Mouse (Mus musculus) Muller cell, postnatal 12 days (primary cell): ENCODE results near the gene Hdc.
"Not testable (repeated sequence)": the region's sequence is repeated elsewhere in the genome, so short reads cannot be mapped to it uniquely, and the experiment has no call there.

Experiments used
- DNase-seq: peaks from one replicate; pipeline ENCODE4 v3.0.0-alpha.2; 2015; ENCODE audit errors: inconsistent ontology term

The Hdc gene

GRCm38 (mm10) chr2:126619249-126619704 is at the start of gene Hdc:
Hdc (minus strand) TSS chr2:126619299.
- DNase-seq, result no peak

DNA sequence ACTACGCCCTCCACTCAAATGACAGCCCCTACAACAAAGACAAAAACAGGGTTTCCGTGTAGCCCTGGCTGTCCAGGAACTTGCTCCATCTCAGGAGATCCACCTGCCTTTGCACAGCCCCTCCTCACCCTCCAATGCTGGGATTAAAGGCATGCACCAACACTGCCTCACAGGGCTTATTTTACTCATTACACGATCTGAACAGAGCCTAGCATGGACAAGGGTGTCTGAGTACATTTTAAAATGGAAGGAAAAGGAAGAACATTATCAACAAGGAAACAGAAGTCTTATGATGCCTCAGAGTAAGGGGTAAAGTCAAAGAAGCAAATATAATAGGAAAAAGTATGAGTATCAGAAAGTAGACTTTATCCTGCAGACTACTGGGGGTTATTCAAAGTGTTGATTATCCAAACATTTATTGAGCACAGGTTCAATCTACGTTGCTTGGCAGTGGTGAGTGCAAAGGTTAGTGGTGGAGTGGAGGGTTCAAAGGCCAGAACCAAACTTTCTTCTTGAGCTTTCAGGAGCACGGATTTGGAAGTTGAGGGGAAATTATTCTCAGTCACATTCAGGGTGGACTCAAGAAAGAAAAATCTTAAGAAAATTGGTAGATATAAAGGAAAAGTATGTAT is 49.6 kb upstream of the Hdc start:
- DNase-seq, result no peak

GRCm38 (mm10) chr2:126665984-126666383 is 46.9 kb upstream of the Hdc start:
- no peak for DNase-seq

GRCm38 (mm10) chr2:126663481-126663880 is 44.4 kb upstream of the Hdc start:
- no peak for DNase-seq

DNA sequence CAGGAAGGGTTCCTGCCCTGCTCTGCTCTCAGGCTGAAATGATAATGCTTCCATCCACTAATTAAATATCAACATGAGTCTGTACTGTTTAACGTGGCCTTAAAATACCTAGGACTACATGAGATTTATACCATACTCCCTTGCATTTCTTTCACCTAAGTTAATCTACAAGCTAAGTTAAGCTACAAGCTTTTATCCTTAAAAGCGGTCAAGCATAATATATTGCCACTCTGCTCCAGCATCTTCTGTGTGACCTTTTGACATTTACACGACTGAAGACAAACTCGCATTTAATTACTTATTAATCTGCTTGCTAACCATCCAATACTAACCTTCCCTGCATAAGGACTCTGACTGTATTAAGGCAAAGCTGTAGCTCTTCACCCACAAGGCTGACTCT is 33.8 kb upstream of the Hdc start:
- DNase-seq, result no peak

DNA sequence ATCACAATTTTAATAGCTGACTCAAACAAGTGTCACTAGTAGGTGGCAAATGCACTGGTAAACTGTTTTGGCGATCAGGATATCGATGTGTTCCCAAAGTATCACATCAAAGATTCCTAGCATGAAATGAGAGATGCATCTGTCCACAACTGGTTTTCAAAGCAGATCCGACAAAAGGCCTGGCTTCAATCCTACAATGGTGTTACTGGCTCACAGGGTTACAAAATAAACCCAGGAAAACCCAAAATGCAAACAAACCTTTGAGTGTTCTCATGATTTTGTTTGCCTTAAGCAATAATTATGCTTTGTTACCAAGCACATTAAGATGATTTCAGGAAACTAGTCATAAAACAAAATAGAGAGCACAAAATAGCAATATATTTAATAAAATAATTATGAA is 28.7 kb upstream of the Hdc start:
- DNase-seq, result no peak

GRCm38 (mm10) chr2:126646461-126646860 is 27.4 kb upstream of the Hdc start:
- DNase-seq, result no peak

- DNase-seq, result no peak
Measured at GRCm38 (mm10) chr2:126644768-126645167, 25.7 kb upstream of the Hdc start.

DNA sequence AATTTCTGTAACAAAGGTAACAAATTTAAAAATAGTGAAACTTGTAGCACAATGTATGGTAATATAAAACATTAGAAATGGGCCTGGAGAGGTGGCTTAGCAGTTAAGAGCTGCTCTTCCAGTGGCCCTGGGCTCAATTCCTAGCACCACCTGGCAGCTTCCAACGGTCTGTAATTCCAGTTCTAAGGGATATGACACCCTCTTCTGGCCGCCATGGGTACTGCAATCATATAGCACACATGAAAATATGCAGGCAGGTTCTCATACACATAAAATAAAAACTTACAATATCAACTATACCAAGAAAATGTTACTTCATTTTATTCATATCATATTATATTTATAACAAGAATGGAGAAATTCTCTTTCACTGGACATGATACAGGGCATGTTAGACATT is 21.2 kb upstream of the Hdc start:
- no peak for DNase-seq

- DNase-seq, result no peak
Measured at GRCm38 (mm10) chr2:126635939-126636823, 17.1 kb upstream of the Hdc start.

DNA sequence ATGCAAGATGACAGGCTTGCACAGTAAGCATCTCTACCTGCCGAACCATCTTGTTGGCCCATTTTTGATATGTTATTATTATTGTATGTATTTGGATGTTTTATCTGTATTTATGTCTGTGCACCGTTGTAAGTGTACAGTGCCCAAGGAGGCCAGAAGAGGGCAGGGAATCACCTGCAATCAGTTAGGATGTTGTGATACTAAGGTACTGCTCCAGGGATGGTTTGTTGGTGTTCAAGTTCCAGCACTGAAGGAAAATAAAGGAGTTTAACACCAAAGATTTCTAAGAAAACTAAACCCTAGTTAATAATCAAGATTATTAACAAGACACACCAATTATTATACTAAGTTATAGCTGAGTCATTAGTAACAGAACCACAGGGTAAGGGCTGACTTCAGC is 14.1 kb upstream of the Hdc start:
- no peak for DNase-seq

GRCm38 (mm10) chr2:126628455-126628995 is 9.4 kb upstream of the Hdc start:
- no peak for DNase-seq

- DNase-seq, result no peak
Measured at GRCm38 (mm10) chr2:126623138-126623537, 4.0 kb upstream of the Hdc start.

DNA sequence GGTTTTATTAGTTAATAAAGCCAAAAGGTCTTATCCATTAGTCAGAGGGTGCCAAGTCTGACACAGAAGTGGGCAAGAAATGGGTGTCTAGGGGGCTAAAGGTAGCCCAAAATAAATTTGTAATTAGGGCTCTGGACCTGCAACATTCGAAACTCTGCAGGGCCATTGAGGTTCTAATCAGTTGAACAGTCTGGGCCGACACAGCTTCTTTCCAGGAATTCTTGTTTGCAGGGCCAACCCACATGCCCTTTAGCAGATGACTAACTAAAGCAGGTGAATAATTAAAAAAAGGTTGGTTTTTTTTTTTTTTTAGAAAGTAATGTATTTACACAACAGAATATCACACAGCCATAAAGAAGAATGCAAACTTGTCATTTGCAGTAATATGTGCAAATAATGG is 3.4 kb upstream of the Hdc start:
- DNase-seq, result no peak

GRCm38 (mm10) chr2:126618470-126619179 is 474 bp downstream of the Hdc start:
- DNase-seq, result no peak

DNA sequence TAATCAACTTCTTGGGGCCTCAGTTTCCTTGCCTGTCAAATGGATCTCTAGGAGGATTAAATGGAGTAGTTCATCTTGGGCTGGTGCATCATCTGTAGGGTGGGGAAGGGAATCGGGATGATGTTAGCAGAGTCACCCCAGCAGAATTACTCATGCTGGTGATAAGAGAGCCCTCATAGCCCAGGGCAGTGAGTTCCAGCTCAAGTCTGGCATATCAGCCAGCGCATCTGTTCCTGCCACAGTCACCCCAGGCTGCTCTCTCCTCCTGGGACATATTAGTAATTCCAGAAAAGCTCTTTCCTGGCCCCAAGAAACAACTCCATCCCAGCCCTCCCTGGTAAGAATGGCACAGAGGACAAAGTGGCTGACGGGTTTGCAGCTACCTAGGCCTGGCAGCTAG is 3.7 kb downstream of the Hdc start:
- no peak for DNase-seq

DNA sequence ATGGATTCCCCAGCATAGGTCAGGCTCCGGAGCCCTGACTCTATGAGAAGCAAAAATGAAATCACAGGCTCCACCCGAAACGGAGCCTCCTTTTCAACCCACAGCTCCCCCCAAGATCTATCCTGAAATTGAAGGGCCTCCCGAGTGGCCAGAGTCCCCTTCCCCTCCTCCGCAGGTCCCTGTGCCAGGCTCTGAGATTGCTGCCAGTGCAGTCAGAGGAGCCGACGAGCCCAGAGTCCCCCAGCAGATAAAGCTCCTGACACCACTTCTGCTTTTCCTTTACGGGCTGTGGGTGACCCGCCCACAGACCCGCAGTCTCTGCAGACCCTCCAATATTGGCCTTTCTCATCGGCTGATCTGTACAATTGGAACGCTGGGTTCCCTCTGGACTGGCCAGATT is 9.5 kb downstream of the Hdc start:
- not testable (repeated sequence) for DNase-seq

DNA sequence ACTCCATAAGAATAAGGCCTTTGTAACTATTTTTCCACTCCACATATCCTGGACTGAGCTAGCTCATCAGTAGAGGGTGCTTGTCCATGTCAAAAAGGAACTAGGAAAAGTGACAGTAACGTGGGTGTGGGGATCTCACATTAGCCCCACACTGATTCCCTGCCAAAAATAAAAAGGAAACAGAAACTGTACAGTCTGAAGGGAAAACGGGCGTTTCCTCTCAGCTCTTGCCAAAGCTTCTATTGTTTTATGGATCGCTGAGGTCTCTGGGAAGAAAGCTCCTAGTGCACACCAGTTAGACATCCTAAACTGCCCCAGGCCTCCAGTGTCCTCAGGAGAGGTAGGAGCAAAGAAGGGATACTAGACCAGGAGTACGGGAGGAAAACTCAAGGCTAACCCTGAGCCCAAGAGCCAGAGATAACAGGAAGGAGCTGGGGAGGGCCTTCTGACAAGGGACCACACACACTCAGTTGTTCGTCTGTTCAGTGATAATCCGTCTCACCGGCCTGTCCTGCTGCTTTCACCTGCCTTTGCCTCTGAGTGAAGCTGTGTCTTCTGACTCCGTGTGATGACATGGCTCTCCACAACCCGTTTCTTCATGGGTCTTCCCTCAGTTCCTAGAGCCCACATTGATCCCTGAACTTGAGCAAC is 11.4 kb downstream of the Hdc start:
- no peak for DNase-seq

DNA sequence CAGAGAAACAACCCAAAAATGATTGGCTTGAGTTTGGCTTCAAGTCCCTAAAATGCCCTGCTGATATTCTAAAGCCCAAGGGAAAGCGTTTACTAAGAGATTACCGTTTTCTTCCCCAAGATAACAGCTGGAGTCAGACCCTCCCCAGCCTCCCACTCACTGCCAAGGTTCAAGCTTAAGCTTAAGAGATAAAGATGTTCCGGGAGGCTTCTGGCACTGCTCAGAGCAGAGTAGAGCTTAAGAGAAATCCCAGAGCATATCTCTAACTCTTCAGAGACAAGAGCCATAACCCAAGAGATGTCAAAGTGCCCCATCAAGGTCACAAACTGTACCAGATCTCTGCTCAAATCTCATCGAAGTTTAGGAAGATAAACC is 12.4 kb downstream of the Hdc start:
- DNase-seq, result no peak

DNA sequence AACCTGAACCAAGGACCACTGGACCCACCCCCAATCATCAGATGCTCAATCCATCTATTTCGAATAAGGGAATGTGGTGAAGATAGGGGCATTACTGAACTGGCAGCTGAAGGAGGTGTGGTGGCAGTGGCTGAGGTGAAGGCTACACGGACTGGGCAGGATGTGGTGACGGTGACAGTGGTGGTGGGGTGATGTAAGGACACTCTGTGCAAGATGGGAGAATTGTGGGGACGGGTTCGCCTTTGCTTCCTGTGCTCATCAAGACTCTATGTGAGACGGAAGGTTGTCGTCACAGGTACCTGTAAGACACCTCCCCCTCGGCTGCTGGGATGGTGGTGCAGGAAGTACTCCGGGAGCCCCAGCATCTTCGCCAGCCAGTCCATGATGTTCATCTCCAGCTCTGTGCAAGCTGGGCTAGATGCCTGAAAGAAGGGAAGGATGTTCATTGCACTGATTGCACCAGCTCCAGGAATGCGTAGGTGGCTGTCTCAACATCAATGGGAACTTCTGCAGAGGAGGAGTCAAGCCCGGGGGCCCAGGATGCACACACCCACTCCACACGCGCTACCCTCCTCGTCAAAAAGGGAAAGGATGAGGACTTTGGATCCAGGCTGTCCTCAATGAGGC is 12.9 kb downstream of the Hdc start:
- no peak for DNase-seq

DNA sequence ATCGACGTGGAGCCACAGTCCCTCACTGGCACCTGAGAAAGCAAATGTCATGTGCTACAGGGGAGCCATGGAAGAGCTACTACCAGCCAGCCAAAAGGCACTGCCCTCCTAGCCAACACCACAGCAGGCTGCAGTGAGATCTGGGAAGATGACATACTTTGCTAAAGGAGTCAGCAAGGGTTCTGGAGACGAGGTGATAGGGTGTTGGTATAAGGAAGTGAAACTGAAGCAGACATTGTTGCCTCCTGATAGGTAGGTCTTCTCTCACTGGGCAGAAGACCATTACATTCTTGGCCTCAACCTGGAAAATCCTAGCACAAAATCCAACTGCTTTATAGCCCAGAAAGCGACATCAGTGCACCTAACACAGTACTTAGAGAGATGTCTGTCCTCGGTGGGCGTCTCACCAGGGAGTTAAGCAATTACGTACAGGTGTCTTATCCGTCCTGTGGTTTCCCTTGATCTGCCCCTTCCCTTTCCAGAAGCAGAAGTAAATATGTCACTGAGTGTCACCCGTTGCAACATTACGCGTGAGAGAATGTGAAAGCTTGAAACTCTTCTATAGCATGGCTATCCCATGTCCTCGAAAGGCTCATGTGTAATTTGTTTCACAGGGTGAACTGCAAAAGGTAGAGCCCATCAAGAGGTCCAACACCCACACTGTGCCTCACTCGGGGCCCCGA is 17.0 kb downstream of the Hdc start:
- no peak for DNase-seq
